Mouse (Mus musculus) liver, adult 2 months (tissue): ENCODE measurements at regions not wholly inside any gene's neighbourhood (a gene's known extent, or its start where the extent isn't known, plus 50 kb on each side); places are given as distances from the start of the nearest gene placed in this dataset.

Experiments used
- CTCF ChIP-seq: fragments of 200-500 bp; IDR thresholded peaks from 2 replicates; pipeline ENCODE4 v1.5.1; 2011; ENCODE audit warnings: low read depth, low read length, control low read depth
- POLR2A ChIP-seq: fragments of 200-500 bp; IDR thresholded peaks from 2 replicates; pipeline ENCODE4 v1.6.1; 2011; ENCODE audit warnings: low read length, control low read depth; ENCODE audit not compliant: insufficient read depth; ENCODE audit errors: extremely low read depth

- TF ChIP-seq POLR2A = no peak
- TF ChIP-seq CTCF = no peak
Observed at GRCm38 (mm10) chr1:75706126-75706525, 160.1 kb downstream of the Slc4a3 start.
